Mouse (Mus musculus) naive thymus-derived CD4-positive, alpha-beta T cell, adult 2 months (primary cell): Measurements from ENCODE around the gene Nxpe3.

ENCODE experiments used
- DNase-seq: peaks from one replicate; pipeline ENCODE4 v3.0.0-alpha.2; 2011; ENCODE audit warnings: low read depth

Nxpe3 gene

GRCm38 (mm10) chr16:55809779-55810514, 85.1 kb downstream of the Nxpe3 start:
- peak; percentile 54 for DNase-seq

DNA sequence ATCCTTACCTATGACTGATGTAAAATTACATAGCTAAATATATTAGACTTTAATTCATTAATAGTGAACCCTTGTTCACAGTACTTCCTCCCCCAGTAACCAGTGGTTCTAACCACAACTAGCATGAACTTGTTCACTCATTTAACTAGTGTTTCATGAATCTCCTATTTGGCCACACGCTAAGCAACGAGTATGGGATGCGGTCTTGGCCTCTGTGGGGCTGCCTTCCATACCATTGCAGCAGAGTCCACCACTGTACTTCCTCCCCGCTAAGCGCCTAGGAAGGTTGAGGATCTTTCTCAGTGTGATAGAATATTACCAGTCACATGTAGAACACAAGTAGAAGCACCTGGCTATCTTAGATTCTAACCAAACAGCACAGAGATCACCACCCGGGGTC, 85.7 kb downstream of the Nxpe3 start:
- no peak for DNase-seq

- no peak for DNase-seq
These were observed 87.6 kb downstream of the Nxpe3 start for GRCm38 (mm10) chr16:55807505-55807932.

DNA sequence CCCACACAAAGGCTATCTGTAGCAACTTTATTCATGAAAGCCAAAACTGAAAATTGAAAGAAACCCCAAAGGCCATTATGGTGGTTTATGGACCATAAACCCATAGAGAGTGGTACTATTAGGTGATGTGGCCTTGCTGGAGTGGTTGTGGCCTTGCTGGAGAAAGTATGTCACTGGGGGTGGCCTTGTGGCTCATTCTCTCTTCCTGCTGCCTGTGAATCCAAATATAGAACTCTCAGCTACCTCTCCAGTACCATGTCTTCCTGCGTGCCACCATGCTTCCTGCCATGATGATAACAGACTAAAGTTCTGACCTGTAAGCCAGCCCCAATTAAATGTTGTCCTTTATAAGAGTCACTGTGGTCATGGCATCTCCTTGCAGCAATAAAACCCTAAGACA, 90.3 kb downstream of the Nxpe3 start:
- no peak for DNase-seq

GRCm38 (mm10) chr16:55801629-55802028, 93.5 kb downstream of the Nxpe3 start:
- DNase-seq = no peak

- DNase-seq = no peak
These were observed 96.2 kb downstream of the Nxpe3 start for GRCm38 (mm10) chr16:55798845-55799244.

GRCm38 (mm10) chr16:55790326-55790725, 104.8 kb downstream of the Nxpe3 start:
- no peak for DNase-seq
